Mouse (Mus musculus) embryonic facial prominence, embryonic 12.5 days (tissue): ENCODE data around the gene Mrpl34. TPM values are rescaled to one million over a fixed set of nuclear protein-coding genes. Genes with fewer than 3 reads are reported as not detected.

Source experiments
- polyA plus RNA-seq: library from polyadenylated mRNA; unstranded; fragments of >200 nt; fragmentation: Nextera tagmentation; extraction: Ambion mirVana; gene quantifications from 2 replicates; pipeline ENCODE4 v1.2.1, GENCODE M21; 2016

Gene Mrpl34
- polyA plus RNA-seq, 1 experiment from 2014 or later = 169 TPM

Other genes with a start within 250 kb of the Mrpl34 start
- gene Myo9b, start 192.2 kb upstream of the Mrpl34 start, polyA plus RNA-seq = 32.8 and 34.0 TPM in 2 replicates
- gene Haus8, start 192.0 kb upstream of the Mrpl34 start, polyA plus RNA-seq = 54.6 and 60.4 TPM in 2 replicates
- 85.4 and 89.2 TPM in 2 replicates for gene Use1, start 98.1 kb upstream of the Mrpl34 start, polyA plus RNA-seq
- gene Ocel1, start 93.7 kb upstream of the Mrpl34 start, polyA plus RNA-seq = 5.4 and 5.6 TPM in 2 replicates
- 71.0 and 72.7 TPM in 2 replicates for gene Nr2f6, start 83.0 kb upstream of the Mrpl34 start, polyA plus RNA-seq
- 8.6 and 8.9 TPM in 2 replicates for gene Ushbp1, start 69.2 kb upstream of the Mrpl34 start, polyA plus RNA-seq
- 99.6 and 103 TPM in 2 replicates for gene Babam1, start 68.1 kb upstream of the Mrpl34 start, polyA plus RNA-seq
- 40.5 and 42.7 TPM in 2 replicates for gene Ankle1, start 58.9 kb upstream of the Mrpl34 start, polyA plus RNA-seq
- gene Abhd8, start 1.3 kb upstream of the Mrpl34 start, polyA plus RNA-seq = 89.4 and 92.7 TPM in 2 replicates
- gene Dda1, start 4.2 kb downstream of the Mrpl34 start, polyA plus RNA-seq = 108 and 117 TPM in 2 replicates
- 9.6 and 10.7 TPM in 2 replicates for gene Ano8, start 21.0 kb downstream of the Mrpl34 start, polyA plus RNA-seq
- 23.0 and 25.0 TPM in 2 replicates for gene Gtpbp3, start 23.1 kb downstream of the Mrpl34 start, polyA plus RNA-seq
- 62.2 and 64.4 TPM in 2 replicates for gene Plvap, start 46.8 kb downstream of the Mrpl34 start, polyA plus RNA-seq
- gene Ccdc194, start 60.8 kb downstream of the Mrpl34 start, polyA plus RNA-seq = 0.48 and 0.49 TPM in 2 replicates
- gene Bst2, start 72.5 kb downstream of the Mrpl34 start, polyA plus RNA-seq = 11.2 and 12.8 TPM in 2 replicates
- gene Mvb12a, start 78.0 kb downstream of the Mrpl34 start, polyA plus RNA-seq = 69.0 and 72.6 TPM in 2 replicates
- gene Tmem221, start 93.9 kb downstream of the Mrpl34 start, polyA plus RNA-seq = 0.23 and 1.1 TPM in 2 replicates
- gene Nxnl1, start 101.6 kb downstream of the Mrpl34 start, polyA plus RNA-seq = not detected in 2 replicates
- gene Slc27a1, start 103.9 kb downstream of the Mrpl34 start, polyA plus RNA-seq = 48.4 and 48.6 TPM in 2 replicates
- 230 and 236 TPM in 2 replicates for gene Pgls, start 127.2 kb downstream of the Mrpl34 start, polyA plus RNA-seq
- 4.5 and 6.2 TPM in 2 replicates for gene Fam129c, start 132.7 kb downstream of the Mrpl34 start, polyA plus RNA-seq
- 72.7 and 72.8 TPM in 2 replicates for gene Colgalt1, start 146.0 kb downstream of the Mrpl34 start, polyA plus RNA-seq
- gene Unc13a, start 206.8 kb downstream of the Mrpl34 start, polyA plus RNA-seq = 1.9 and 2.8 TPM in 2 replicates
- gene Jak3, start 211.3 kb downstream of the Mrpl34 start, polyA plus RNA-seq = 3.4 and 4.5 TPM in 2 replicates
- 0.39 and 0.50 TPM in 2 replicates for gene Insl3, start 224.3 kb downstream of the Mrpl34 start, polyA plus RNA-seq
- 0.64 and 0.67 TPM in 2 replicates for gene B3gnt3, start 236.8 kb downstream of the Mrpl34 start, polyA plus RNA-seq